Mouse (Mus musculus): Measurements from ENCODE around the gene Arhgap18. TPM values are rescaled to one million over a fixed set of nuclear protein-coding genes. Genes with fewer than 3 reads are reported as not detected.
A peak's percentile ranks its signal among the peaks of the same experiment; 100 is the strongest.

Gene Arhgap18
- polyA plus RNA-seq, 1 experiment from 2014 or later: 42.1 TPM

DNA sequence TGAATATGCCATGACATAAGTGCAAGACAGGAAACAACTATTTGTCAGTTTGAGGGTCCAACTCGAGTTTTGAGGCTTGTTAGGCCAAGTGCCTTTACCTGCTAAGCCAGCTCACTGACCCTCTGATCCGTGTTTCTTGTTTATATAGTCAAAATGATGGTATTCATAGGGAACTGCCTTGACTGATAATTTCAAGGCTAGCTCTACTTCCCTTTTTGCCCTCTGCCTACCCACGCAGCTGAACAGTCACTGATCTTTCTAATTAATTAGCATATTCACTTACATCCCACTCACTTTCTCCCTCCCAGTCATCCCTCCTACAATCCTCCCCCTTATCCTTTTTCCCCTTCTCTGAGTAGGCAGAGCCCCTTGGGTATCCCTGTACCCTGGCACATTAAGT is 2.4 kb upstream of the Arhgap18 start:
- H3K9ac ChIP-seq (ENCODE audit: low read depth, low read length): no peak overlapping the region
- H3K4me3 ChIP-seq (replicated peaks; ENCODE audit: low read depth, low read length): no peak overlapping the region
- no peaks in the 10 kb centered on the region for H3K36me3 ChIP-seq (ENCODE audit: insufficient read depth, low read length)
- WGBS: 73% methylated on average over 3 of the region's 3 CpGs
- H3K27ac ChIP-seq: no peak overlapping the region
- no peak overlapping the region for H3K4me2 ChIP-seq (ENCODE audit: low read length)
- no peaks in the 10 kb centered on the region for H3K9me3 ChIP-seq (replicated peaks; ENCODE audit: low read length)
- 0 out of 2 replicates have a peak, but pooled peaks cover 3% of the 10 kb centered on the region for H3K4me1 ChIP-seq (replicated peaks; ENCODE audit: insufficient read depth, low read length)
- TF ChIP-seq CTCF (IDR thresholded peaks at IDR 0.05; ENCODE audit: low read depth): no peak
- DNase-seq (ENCODE audit: low spot score) (no peak), ATAC-seq (replicated peaks; ENCODE audit: low FRiP score, low read depth) (no peak)
- no peaks in the 10 kb centered on the region for H3K27me3 ChIP-seq (ENCODE audit: insufficient read depth, low read length)

GRCm38 (mm10) chr10:26752064-26752928 is 925 bp upstream of the Arhgap18 start:
- TF ChIP-seq CTCF (IDR thresholded peaks at IDR 0.05; ENCODE audit: low read depth): peak; percentile 74
- Histone ChIP-seq H3K4me2 (ENCODE audit: low read length) (no peak overlapping the region), H3K27me3 (ENCODE audit: insufficient read depth, low read length) (no peaks in the 10 kb centered on the region), H3K36me3 (ENCODE audit: insufficient read depth, low read length) (no peaks in the 10 kb centered on the region), H3K4me1 (replicated peaks; ENCODE audit: insufficient read depth, low read length) (0 out of 2 replicates have a peak, but pooled peaks cover 3% of the 10 kb centered on the region), H3K9ac (ENCODE audit: low read depth, low read length) (no peak overlapping the region), H3K4me3 (replicated peaks; ENCODE audit: low read depth, low read length) (no peak overlapping the region), H3K9me3 (replicated peaks; ENCODE audit: low read length) (no peaks in the 10 kb centered on the region), H3K27ac (0 out of 2 replicates have a peak overlapping the region, but pooled peaks have one; percentile 31)
- ATAC-seq (replicated peaks; ENCODE audit: low FRiP score, low read depth) (peak; percentile 64), DNase-seq (ENCODE audit: low spot score) (peak; percentile 70)
- 56% methylated on average over 16 of the region's 16 CpGs for WGBS

GRCm38 (mm10) chr10:26754006-26754405 is 785 bp downstream of the Arhgap18 start:
- Histone ChIP-seq H3K4me2 (ENCODE audit: low read length) (no peak overlapping the region), H3K9ac (ENCODE audit: low read depth, low read length) (no peak overlapping the region), H3K27ac (no peak overlapping the region), H3K9me3 (replicated peaks; ENCODE audit: low read length) (no peaks in the 10 kb centered on the region), H3K36me3 (ENCODE audit: insufficient read depth, low read length) (no peaks in the 10 kb centered on the region), H3K4me1 (replicated peaks; ENCODE audit: insufficient read depth, low read length) (0 out of 2 replicates have a peak, but pooled peaks cover 3% of the 10 kb centered on the region), H3K4me3 (replicated peaks; ENCODE audit: low read depth, low read length) (no peak overlapping the region), H3K27me3 (ENCODE audit: insufficient read depth, low read length) (no peaks in the 10 kb centered on the region)
- 93% methylated on average over 6 of the region's 6 CpGs for WGBS
- TF ChIP-seq CTCF (IDR thresholded peaks at IDR 0.05; ENCODE audit: low read depth): no peak
- no peak for DNase-seq (ENCODE audit: low spot score)
- no peak for ATAC-seq (replicated peaks; ENCODE audit: low FRiP score, low read depth)

DNA sequence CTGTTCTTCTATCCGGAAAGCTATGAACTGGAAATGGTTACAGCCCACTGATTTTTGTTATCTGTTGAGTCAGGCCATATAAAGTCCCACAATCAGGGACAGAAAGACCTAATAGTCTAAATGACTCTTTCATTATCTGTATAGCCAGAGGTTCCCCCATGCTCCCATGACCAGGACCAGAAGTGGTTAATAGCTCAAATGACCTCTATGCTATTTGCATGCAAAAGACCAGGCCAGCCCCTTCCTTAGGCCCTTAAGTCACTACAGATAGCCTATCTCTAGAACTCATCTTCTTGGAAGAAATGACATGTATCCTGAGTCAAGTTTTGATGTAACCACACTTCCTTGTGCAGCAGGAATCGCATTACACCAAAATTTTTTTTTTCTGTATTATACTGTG is 4.0 kb downstream of the Arhgap18 start:
- TF ChIP-seq CTCF (IDR thresholded peaks at IDR 0.05; ENCODE audit: low read depth): no peak
- Histone ChIP-seq H3K4me2 (ENCODE audit: low read length) (no peak overlapping the region), H3K27ac (no peak overlapping the region), H3K9ac (ENCODE audit: low read depth, low read length) (no peak overlapping the region), H3K36me3 (ENCODE audit: insufficient read depth, low read length) (no peaks in the 10 kb centered on the region), H3K4me1 (replicated peaks; ENCODE audit: insufficient read depth, low read length) (0 out of 2 replicates have a peak, but pooled peaks cover 3% of the 10 kb centered on the region), H3K27me3 (ENCODE audit: insufficient read depth, low read length) (no peaks in the 10 kb centered on the region), H3K9me3 (replicated peaks; ENCODE audit: low read length) (no peaks in the 10 kb centered on the region), H3K4me3 (replicated peaks; ENCODE audit: low read depth, low read length) (no peak overlapping the region)
- DNase-seq (ENCODE audit: low spot score) (no peak), ATAC-seq (replicated peaks; ENCODE audit: low FRiP score, low read depth) (no peak)
- 83% methylated on average over 2 of the region's 2 CpGs for WGBS

DNA sequence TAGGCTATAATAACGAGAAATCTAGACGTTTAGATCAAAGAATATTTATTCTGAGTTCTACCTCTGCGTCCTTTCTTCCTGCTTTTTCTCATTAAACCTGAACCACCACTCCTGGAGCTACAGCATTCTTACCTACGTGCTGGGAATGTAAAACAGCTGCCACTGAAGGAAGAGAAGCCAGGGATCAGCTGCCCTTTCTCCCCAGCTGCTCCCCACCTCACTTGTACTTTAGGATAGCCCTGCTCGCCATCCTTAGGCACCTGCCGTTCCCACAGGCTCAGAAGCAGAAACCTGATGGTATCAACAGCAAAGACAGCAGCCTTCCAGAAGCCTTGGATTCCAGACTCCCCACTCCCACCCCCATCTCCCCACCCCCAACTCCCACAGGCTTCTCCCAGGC is 6.2 kb downstream of the Arhgap18 start:
- peak overlapping the region; percentile 58 for H3K27ac ChIP-seq

DNA sequence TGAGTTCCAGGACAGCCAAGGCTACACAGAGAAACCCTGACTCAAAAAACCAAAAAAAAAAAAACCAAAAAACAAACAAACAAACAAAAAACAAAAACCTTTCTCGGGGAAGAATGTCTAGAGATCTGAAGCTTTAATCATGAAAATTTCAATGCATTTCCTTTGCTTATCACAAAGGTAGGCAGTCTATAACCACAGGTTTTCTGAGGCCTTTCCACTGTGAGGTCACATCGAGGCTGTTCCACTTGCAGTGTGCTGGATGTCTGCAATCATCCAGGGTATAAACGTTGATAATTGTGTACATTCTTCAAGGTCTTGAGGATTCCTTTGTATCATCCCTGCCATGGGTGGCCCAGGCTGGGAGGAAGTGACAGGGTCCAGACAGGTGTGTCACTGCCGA is 7.9 kb downstream of the Arhgap18 start:
- Histone ChIP-seq H3K27me3 (ENCODE audit: insufficient read depth, low read length) (no peaks in the 10 kb centered on the region), H3K27ac (no peak overlapping the region), H3K36me3 (ENCODE audit: insufficient read depth, low read length) (no peaks in the 10 kb centered on the region), H3K4me2 (ENCODE audit: low read length) (no peak overlapping the region), H3K4me1 (replicated peaks; ENCODE audit: insufficient read depth, low read length) (no peaks in the 10 kb centered on the region), H3K9me3 (replicated peaks; ENCODE audit: low read length) (no peaks in the 10 kb centered on the region), H3K9ac (ENCODE audit: low read depth, low read length) (no peak overlapping the region), H3K4me3 (replicated peaks; ENCODE audit: low read depth, low read length) (no peak overlapping the region)
- WGBS: 83% methylated on average over 4 of the region's 4 CpGs
- no peak for ATAC-seq (replicated peaks; ENCODE audit: low FRiP score, low read depth)
- no peak for DNase-seq (ENCODE audit: low spot score)
- TF ChIP-seq CTCF (IDR thresholded peaks at IDR 0.05; ENCODE audit: low read depth): no peak

More for the DNA sequence above, 6.2 kb downstream of the Arhgap18 start:
- no peaks in the 10 kb centered on the region for H3K27me3 ChIP-seq (ENCODE audit: insufficient read depth, low read length)
- H3K4me3 ChIP-seq (replicated peaks; ENCODE audit: low read depth, low read length): no peak overlapping the region
- H3K9me3 ChIP-seq (replicated peaks; ENCODE audit: low read length): no peaks in the 10 kb centered on the region
- ATAC-seq (replicated peaks; ENCODE audit: low FRiP score, low read depth) (no peak), DNase-seq (ENCODE audit: low spot score) (no peak)
- WGBS: 43% methylated on average over 6 of the region's 6 CpGs
- H3K9ac ChIP-seq (ENCODE audit: low read depth, low read length): no peak overlapping the region
- H3K4me1 ChIP-seq (replicated peaks; ENCODE audit: insufficient read depth, low read length): no peaks in the 10 kb centered on the region
- no peaks in the 10 kb centered on the region for H3K36me3 ChIP-seq (ENCODE audit: insufficient read depth, low read length)
- TF ChIP-seq CTCF (IDR thresholded peaks at IDR 0.05; ENCODE audit: low read depth): no peak
- no peak overlapping the region for H3K4me2 ChIP-seq (ENCODE audit: low read length)

Measured in kidney, postnatal 0 days (tissue).